Mouse (Mus musculus) kidney, postnatal 0 days (tissue): Measurements from ENCODE around the gene 4930535I16Rik. TPM values are rescaled to one million over a fixed set of nuclear protein-coding genes. Genes with fewer than 3 reads are reported as not detected.
A peak's percentile ranks its signal among the peaks of the same experiment; 100 is the strongest.

ENCODE experiments used
- ATAC-seq: fragments of 200-750 bp; cut with Nextera tagmentation; replicated peaks from 2 replicates; pipeline ENCODE4 v1.8.0; 2017; ENCODE audit warnings: low read depth, moderate number of reproducible peaks, moderate TSS enrichment, moderate library complexity; ENCODE audit not compliant: low FRiP score
- DNase-seq: peaks from one replicate; pipeline ENCODE4 v3.0.0-alpha.2; 2016; ENCODE audit warnings: low spot score
- H3K27ac ChIP-seq: fragments of 300-500 bp; sonication (generic); 2 replicates; pipeline ENCODE4 v1.5.1; 2014; ENCODE audit warnings: mild to moderate bottlenecking
- H3K27me3 ChIP-seq: fragments of 300-500 bp; sonication (generic); 2 replicates; pipeline ENCODE4 v1.6.1; 2014; ENCODE audit warnings: low read length, mixed read lengths; ENCODE audit not compliant: insufficient read depth
- H3K36me3 ChIP-seq: fragments of 300-500 bp; sonication (generic); 2 replicates; pipeline ENCODE4 v1.6.1; 2014; ENCODE audit warnings: low read length, mixed read lengths; ENCODE audit not compliant: insufficient read depth
- H3K4me1 ChIP-seq: fragments of 300-500 bp; sonication (generic); replicated peaks from 2 replicates; pipeline ENCODE4 v1.6.1; 2014; ENCODE audit warnings: antibody characterized with exemption, low read length, mixed read lengths; ENCODE audit not compliant: insufficient read depth
- H3K4me2 ChIP-seq: fragments of 300-500 bp; sonication (generic); 2 replicates; pipeline ENCODE4 v1.6.1; 2014; ENCODE audit warnings: mild to moderate bottlenecking, low read length, moderate library complexity, mixed read lengths
- H3K4me3 ChIP-seq: fragments of 300-500 bp; sonication (generic); replicated peaks from 2 replicates; pipeline ENCODE4 v1.5.1; 2014; ENCODE audit warnings: low read depth, low read length
- H3K9ac ChIP-seq: fragments of 300-500 bp; sonication (generic); 2 replicates; pipeline ENCODE4 v1.6.1; 2014; ENCODE audit warnings: low read depth, low read length
- H3K9me3 ChIP-seq: fragments of 300-500 bp; sonication (generic); replicated peaks from 2 replicates; pipeline ENCODE4 v1.6.1; 2016; ENCODE audit warnings: low read length, inconsistent platforms, mixed read lengths
- CTCF ChIP-seq: IDR thresholded peaks from 2 replicates; pipeline ENCODE4 v1.5.1; 2016; ENCODE audit warnings: antibody characterized with exemption, low read depth, mild to moderate bottlenecking, moderate library complexity
- WGBS: fragments of 180-500 bp; shearing (Covaris S2); extraction: QIAGEN DNeasy Blood & Tissue Kit; methylation state at CpG from one replicate; pipeline ENCODE4 v1.1.7; 2014; 5-methylcytosine and 5-hydroxymethylcytosine counted together
- polyA plus RNA-seq: library from polyadenylated mRNA; unstranded; fragments of >200 nt; fragmentation: Nextera tagmentation; extraction: Ambion mirVana; gene quantifications from 2 replicates; pipeline ENCODE4 v1.2.1, GENCODE M21; 2015

Gene 4930535I16Rik
- not detected in 2 replicates for polyA plus RNA-seq

GRCm38 (mm10) chr4:123917548-123918140 is at the start of gene 4930535I16Rik:
Gene 4930535I16Rik, minus strand, starts transcription at chr4:123918022.
- Histone ChIP-seq H3K4me1 (peaks cover 15% of the 10 kb centered on the region), H3K27ac (peak within 1 kb of the TSS; percentile 89), H3K4me3 (peak within 1 kb of the TSS; percentile 95), H3K9ac (peak within 1 kb of the TSS; percentile 94), H3K27me3 (no peaks in the 10 kb centered on the region), H3K9me3 (no peaks in the 10 kb centered on the region), H3K4me2 (peak within 1 kb of the TSS; percentile 81), H3K36me3 (peaks cover 19% of the 10 kb centered on the region)
- peak; percentile 34 for DNase-seq
- peak; percentile 46 for ATAC-seq
- WGBS, result under 1% methylated on average over 50 of the region's 63 CpGs
- TF ChIP-seq CTCF, result no peak

GRCm38 (mm10) chr4:123962721-123963120 is 44.9 kb upstream of the 4930535I16Rik start:
- H3K4me3 ChIP-seq, result no peak overlapping the region
- no peak for ATAC-seq

GRCm38 (mm10) chr4:123960955-123961354 is 43.1 kb upstream of the 4930535I16Rik start:
- Histone ChIP-seq H3K4me2 (no peak overlapping the region), H3K27ac (no peak overlapping the region), H3K9ac (no peak overlapping the region), H3K36me3 (no peaks in the 10 kb centered on the region), H3K4me1 (no peaks in the 10 kb centered on the region), H3K4me3 (no peak overlapping the region), H3K27me3 (peaks cover 5% of the 10 kb centered on the region; the same call in 1 of the 2 replicates), H3K9me3 (no peaks in the 10 kb centered on the region)
- WGBS, result 51% methylated on average over 4 of the region's 4 CpGs
- no peak for TF ChIP-seq CTCF
- no peak for DNase-seq
- no peak for ATAC-seq

More at GRCm38 (mm10) chr4:123962721-123963120, 44.9 kb upstream of the 4930535I16Rik start:
- H3K4me2 ChIP-seq, result no peak overlapping the region
- H3K9ac ChIP-seq, result no peak overlapping the region
- TF ChIP-seq CTCF, result no peak
- H3K4me1 ChIP-seq, result no peaks in the 10 kb centered on the region
- H3K9me3 ChIP-seq, result no peaks in the 10 kb centered on the region
- no peak for DNase-seq
- no peaks in the 10 kb centered on the region for H3K27me3 ChIP-seq
- WGBS, result 56% methylated on average over 9 of the region's 9 CpGs
- no peak overlapping the region for H3K27ac ChIP-seq
- H3K36me3 ChIP-seq, result no peaks in the 10 kb centered on the region

GRCm38 (mm10) chr4:123957891-123958290 is 40.1 kb upstream of the 4930535I16Rik start:
- Histone ChIP-seq H3K27me3 (peaks cover 5% of the 10 kb centered on the region; the same call in 1 of the 2 replicates), H3K27ac (no peak overlapping the region), H3K9me3 (no peaks in the 10 kb centered on the region), H3K36me3 (no peaks in the 10 kb centered on the region), H3K4me3 (no peak overlapping the region), H3K4me2 (no peak overlapping the region), H3K4me1 (no peaks in the 10 kb centered on the region), H3K9ac (no peak overlapping the region)
- no peak for DNase-seq
- no peak for ATAC-seq
- WGBS, result 72% methylated on average over 4 of the region's 4 CpGs
- TF ChIP-seq CTCF, result no peak

- Histone ChIP-seq H3K27me3 (peaks cover 5% of the 10 kb centered on the region; the same call in 1 of the 2 replicates), H3K9ac (no peak overlapping the region), H3K27ac (no peak overlapping the region), H3K4me2 (peak overlapping the region; percentile 44; the same call in 1 of the 2 replicates), H3K4me1 (no peaks in the 10 kb centered on the region), H3K4me3 (no peak overlapping the region), H3K9me3 (no peaks in the 10 kb centered on the region), H3K36me3 (no peaks in the 10 kb centered on the region)
- DNase-seq (no peak), ATAC-seq (no peak)
- WGBS, result 57% methylated on average over 4 of the region's 4 CpGs
- TF ChIP-seq CTCF, result no peak
These were observed 39.6 kb upstream of the 4930535I16Rik start for GRCm38 (mm10) chr4:123957492-123957808.

GRCm38 (mm10) chr4:123956703-123957491 is 39.1 kb upstream of the 4930535I16Rik start:
- peak; percentile 87 for TF ChIP-seq CTCF
- peak; percentile 76 for ATAC-seq
- Histone ChIP-seq H3K4me3 (peak overlapping the region; percentile 18; the same call in 1 of the 2 replicates), H3K4me1 (no peaks in the 10 kb centered on the region), H3K27me3 (peaks cover 5% of the 10 kb centered on the region; the same call in 1 of the 2 replicates), H3K27ac (no peak overlapping the region), H3K36me3 (no peaks in the 10 kb centered on the region), H3K4me2 (peak overlapping the region; percentile 44), H3K9me3 (no peaks in the 10 kb centered on the region), H3K9ac (no peak overlapping the region)
- DNase-seq, result peak; percentile 80
- WGBS, result 4% methylated on average over 31 of the region's 31 CpGs
